Mouse (Mus musculus) spleen, adult 2 months (tissue): ENCODE measurements around the gene Prkcb.

Source experiments
- CTCF ChIP-seq: fragments of 200-500 bp; IDR thresholded peaks from 2 replicates; pipeline ENCODE4 v1.5.1; 2011; ENCODE audit warnings: mild to moderate bottlenecking, inconsistent platforms; ENCODE audit not compliant: insufficient read depth, insufficient read length, insufficient replicate concordance; ENCODE audit errors: extremely low read depth
- POLR2A ChIP-seq: fragments of 200-500 bp; IDR thresholded peaks from 2 replicates; pipeline ENCODE4 v1.6.1; 2011; ENCODE audit warnings: low read depth, low read length, inconsistent platforms

- TF ChIP-seq CTCF (no peak), POLR2A (no peak)
Observed at GRCm38 (mm10) chr7:122460020-122460419, 171.5 kb downstream of the Prkcb start.
